Mouse (Mus musculus) C2C12 (cell line): ENCODE results near the gene Olig2.

Source experiments
- CEBPB ChIP-seq: IDR thresholded peaks from one replicate; pipeline ENCODE4 v1.6.1; 2011; ENCODE audit warnings: low read depth, mild to moderate bottlenecking, control low read depth, moderate library complexity
- CTCF ChIP-seq: IDR thresholded peaks from one replicate; pipeline ENCODE4 v1.5.1; 2011; ENCODE audit not compliant: control insufficient read depth, insufficient read depth, insufficient read length
- MYOD1 ChIP-seq: IDR thresholded peaks from one replicate; pipeline ENCODE4 v1.6.1; 2011; ENCODE audit warnings: low read depth; ENCODE audit not compliant: control insufficient read depth, insufficient read length
- USF1 ChIP-seq: IDR thresholded peaks from one replicate; pipeline ENCODE4 v1.6.1; 2011; ENCODE audit warnings: low read depth, mild to moderate bottlenecking, control low read depth, moderate library complexity

DNA sequence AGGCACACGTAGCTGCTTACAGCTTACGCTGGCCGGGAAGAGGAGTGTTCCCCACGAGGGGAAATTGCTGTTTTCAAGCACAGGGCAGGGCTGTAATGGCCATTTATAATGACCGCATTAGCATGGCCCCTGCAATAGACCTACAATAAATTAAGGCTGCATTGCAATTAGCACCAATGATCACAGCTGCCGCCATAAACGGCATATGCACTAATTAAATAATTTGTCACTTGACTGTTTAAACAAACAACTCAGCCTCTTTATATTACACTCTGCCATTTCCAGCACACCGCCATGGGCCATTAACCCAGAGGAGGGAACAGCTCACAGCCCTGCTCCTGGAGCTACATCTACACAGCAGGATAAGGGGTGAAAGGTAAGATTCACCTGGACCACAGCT is 49.4 kb upstream of the Olig2 start:
- TF ChIP-seq CTCF (no peak), USF1 (no peak), CEBPB (no peak), MYOD1 (no peak)
